Mouse (Mus musculus): ENCODE results near the gene Abl1. TPM values are rescaled to one million over a fixed set of nuclear protein-coding genes. Genes with fewer than 3 reads are reported as not detected.
"Not testable (repeated sequence)": the region's sequence is repeated elsewhere in the genome, so short reads cannot be mapped to it uniquely, and the experiment has no call there.

Gene Abl1
- total and polyA plus RNA-seq, 3 experiments: 27.5 to 31.8 (median 29.4) TPM

DNA sequence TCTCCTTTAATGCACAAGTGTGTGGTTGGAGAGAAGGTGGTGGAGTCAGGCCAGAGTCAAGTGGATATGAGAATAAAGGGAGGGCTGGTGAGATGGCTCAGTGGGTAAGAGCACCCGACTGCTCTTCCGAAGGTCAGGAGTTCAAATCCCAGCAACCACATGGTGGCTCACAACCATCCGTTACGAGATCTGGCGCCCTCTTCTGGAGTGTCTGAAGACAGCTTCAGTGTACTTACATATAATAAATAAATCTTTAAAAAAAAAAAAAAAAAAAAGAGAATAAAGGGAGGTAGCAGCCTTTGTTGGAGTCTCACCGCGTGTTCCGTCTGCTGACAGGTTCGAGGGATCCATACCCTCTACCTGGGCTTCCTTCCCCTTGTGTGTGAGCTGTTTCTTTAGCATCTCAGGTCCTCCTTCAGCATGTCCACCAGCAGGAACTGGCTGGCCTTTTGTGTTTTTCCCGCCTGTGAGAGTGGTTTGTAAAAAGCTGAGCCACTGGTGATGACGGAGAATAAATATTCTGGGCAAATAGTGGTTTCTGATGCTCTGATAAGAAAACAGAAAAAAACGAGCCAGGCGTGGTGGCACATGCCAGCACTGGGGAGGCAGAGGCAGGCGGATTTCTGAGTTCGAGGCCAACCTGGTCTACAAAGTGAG, 7.0 kb upstream of the Abl1 start:
- WGBS: 90% methylated on average over 15 of the region's 15 CpGs
- H3K4me3 ChIP-seq; H3K36me3 ChIP-seq (ENCODE audit: control insufficient read depth, insufficient read depth, low read length); intact Hi-C loops (cut with DNase I); H3K27me3 ChIP-seq (ENCODE audit: control insufficient read depth, insufficient read depth, low read length); DNase-seq; H3K4me1 ChIP-seq (ENCODE audit: control insufficient read depth, insufficient read depth, low read length); H3K79me2 ChIP-seq (replicated peaks; ENCODE audit: control insufficient read depth, insufficient read depth, low read length); H3K9ac ChIP-seq (ENCODE audit: low read depth, low read length); H3K27ac ChIP-seq: not testable (repeated sequence)
- peak; percentile 54 for TF ChIP-seq CTCF (IDR thresholded peaks at IDR 0.05)

- 85% methylated on average over 6 of the region's 6 CpGs for WGBS
- Histone ChIP-seq H3K4me1 (ENCODE audit: control insufficient read depth, insufficient read depth, low read length) (no peaks in the 10 kb centered on the region), H3K79me2 (replicated peaks; ENCODE audit: control insufficient read depth, insufficient read depth, low read length) (no peaks in the 10 kb centered on the region), H3K27ac (no peak overlapping the region), H3K36me3 (ENCODE audit: control insufficient read depth, insufficient read depth, low read length) (no peaks in the 10 kb centered on the region), H3K4me3 (no peak overlapping the region), H3K9ac (ENCODE audit: low read depth, low read length) (no peak overlapping the region), H3K27me3 (ENCODE audit: control insufficient read depth, insufficient read depth, low read length) (no peaks in the 10 kb centered on the region)
- no peak for DNase-seq
- no peak for TF ChIP-seq EP300 (IDR thresholded peaks at IDR 0.05; ENCODE audit: insufficient read depth, low read depth, low read length)
- no peak for TF ChIP-seq POLR2A (IDR thresholded peaks at IDR 0.05; ENCODE audit: insufficient read depth, low read depth, low read length)
- no peak for TF ChIP-seq CTCF (IDR thresholded peaks at IDR 0.05)
- intact Hi-C loops (cut with DNase I): no loop called here
These were observed 6.4 kb upstream of the Abl1 start for GRCm38 (mm10) chr2:31681731-31682235.

- Histone ChIP-seq H3K4me1 (ENCODE audit: control insufficient read depth, insufficient read depth, low read length) (no peaks in the 10 kb centered on the region), H3K27me3 (ENCODE audit: control insufficient read depth, insufficient read depth, low read length) (no peaks in the 10 kb centered on the region), H3K27ac (no peak overlapping the region), H3K4me3 (no peak overlapping the region), H3K79me2 (replicated peaks; ENCODE audit: control insufficient read depth, insufficient read depth, low read length) (no peaks in the 10 kb centered on the region), H3K36me3 (ENCODE audit: control insufficient read depth, insufficient read depth, low read length) (no peaks in the 10 kb centered on the region), H3K9ac (ENCODE audit: low read depth, low read length) (no peak overlapping the region)
- peak; percentile 49 to 65 for DNase-seq
- 28% methylated on average over 2 of the region's 2 CpGs for WGBS
- TF ChIP-seq POLR2A (IDR thresholded peaks at IDR 0.05; ENCODE audit: insufficient read depth, low read depth, low read length): no peak
- TF ChIP-seq CTCF (IDR thresholded peaks at IDR 0.05): peak; percentile 91
- TF ChIP-seq EP300 (IDR thresholded peaks at IDR 0.05; ENCODE audit: insufficient read depth, low read depth, low read length): 0 out of 2 replicates have a peak, but pooled peaks have one; percentile 44
- intact Hi-C loops (cut with DNase I): loop anchor here (1.0 kb wide), 2 partner anchors 102 to 233 kb away; no protein-coding TSS in a partner anchor
These were observed 4.5 kb upstream of the Abl1 start for GRCm38 (mm10) chr2:31683666-31684065.

- Histone ChIP-seq H3K4me1 (ENCODE audit: control insufficient read depth, insufficient read depth, low read length) (peaks cover 6% of the 10 kb centered on the region), H3K27ac (peak overlapping the region; percentile 94), H3K79me2 (replicated peaks; ENCODE audit: control insufficient read depth, insufficient read depth, low read length) (no peaks in the 10 kb centered on the region), H3K9ac (ENCODE audit: low read depth, low read length) (peak overlapping the region; percentile 85), H3K36me3 (ENCODE audit: control insufficient read depth, insufficient read depth, low read length) (peaks cover 9% of the 10 kb centered on the region), H3K4me3 (peak overlapping the region; percentile 100), H3K27me3 (ENCODE audit: control insufficient read depth, insufficient read depth, low read length) (no peaks in the 10 kb centered on the region)
- intact Hi-C loops (cut with DNase I): loop anchor here (2.0 kb wide), 2 partner anchors 72 to 160 kb away; no protein-coding TSS in a partner anchor
- TF ChIP-seq CTCF (IDR thresholded peaks at IDR 0.05) (no peak), EP300 (IDR thresholded peaks at IDR 0.05; ENCODE audit: insufficient read depth, low read depth, low read length) (no peak), POLR2A (IDR thresholded peaks at IDR 0.05; ENCODE audit: insufficient read depth, low read depth, low read length) (no peak)
- WGBS: under 1% methylated on average over 12 of the region's 12 CpGs
- peak in 1 of 2 experiments; percentile 27 for DNase-seq
These were observed 869 bp downstream of the Abl1 start for GRCm38 (mm10) chr2:31689045-31689444.

DNA sequence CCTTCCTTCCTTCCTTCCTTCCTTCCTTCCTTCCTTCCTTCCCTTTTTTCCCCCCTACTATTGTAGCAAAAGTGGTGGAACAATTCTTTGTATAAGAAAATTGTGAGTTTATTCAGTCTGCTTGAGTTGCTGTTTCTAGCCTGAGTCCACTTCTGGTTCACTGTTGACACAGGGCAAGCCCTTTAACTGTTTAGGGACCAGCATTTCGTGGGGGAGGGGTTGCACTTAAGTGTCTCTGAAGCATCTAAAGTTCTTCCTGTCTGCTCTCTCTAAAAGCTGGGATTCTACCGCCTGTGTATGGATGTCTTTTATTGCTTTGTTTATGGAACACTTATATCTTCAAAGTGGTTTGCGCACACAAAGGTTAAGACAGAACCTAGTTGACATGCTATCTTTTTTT, 1.9 kb downstream of the Abl1 start:
- intact Hi-C loops (cut with DNase I): loop anchor here (5.0 kb wide), 1 partner anchor 37 kb away; no protein-coding TSS in a partner anchor
- no peak for DNase-seq
- H3K36me3 ChIP-seq (ENCODE audit: control insufficient read depth, insufficient read depth, low read length): peaks cover 9% of the 10 kb centered on the region
- H3K79me2 ChIP-seq (replicated peaks; ENCODE audit: control insufficient read depth, insufficient read depth, low read length): peaks cover 2% of the 10 kb centered on the region; the same call in 1 of the 2 replicates
- TF ChIP-seq CTCF (IDR thresholded peaks at IDR 0.05) (no peak), EP300 (IDR thresholded peaks at IDR 0.05; ENCODE audit: insufficient read depth, low read depth, low read length) (no peak), POLR2A (IDR thresholded peaks at IDR 0.05; ENCODE audit: insufficient read depth, low read depth, low read length) (no peak)
- H3K27ac ChIP-seq: no peak overlapping the region
- H3K4me1 ChIP-seq (ENCODE audit: control insufficient read depth, insufficient read depth, low read length): peaks cover 6% of the 10 kb centered on the region
- H3K9ac ChIP-seq (ENCODE audit: low read depth, low read length): no peak overlapping the region
- H3K4me3 ChIP-seq: peak overlapping the region; percentile 100
- no peaks in the 10 kb centered on the region for H3K27me3 ChIP-seq (ENCODE audit: control insufficient read depth, insufficient read depth, low read length)
- WGBS: 41% methylated on average over 3 of the region's 3 CpGs

DNA sequence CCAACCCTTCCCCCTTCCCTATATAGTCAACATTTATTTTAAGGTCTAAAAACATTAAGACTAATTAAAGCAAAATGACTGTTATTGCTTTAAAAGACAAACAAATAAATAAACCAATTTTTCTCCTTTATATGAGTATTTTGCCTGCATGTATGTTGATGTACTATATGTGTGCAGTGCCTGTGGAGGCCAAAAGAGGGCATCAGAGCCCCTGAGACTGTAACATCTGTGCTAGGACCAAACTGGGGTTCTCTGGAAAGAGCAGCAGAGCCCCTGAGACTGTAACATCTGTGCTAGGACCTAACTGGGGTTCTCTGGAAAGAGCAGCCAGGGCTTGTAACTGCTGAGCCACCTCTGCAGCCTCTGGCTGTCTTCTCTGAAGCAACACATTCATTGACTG, 10.0 kb downstream of the Abl1 start:
- no peak for DNase-seq
- H3K9ac ChIP-seq (ENCODE audit: low read depth, low read length): no peak overlapping the region
- no peaks in the 10 kb centered on the region for H3K36me3 ChIP-seq (ENCODE audit: control insufficient read depth, insufficient read depth, low read length)
- intact Hi-C loops (cut with DNase I): no loop called here
- H3K27ac ChIP-seq: no peak overlapping the region
- no peaks in the 10 kb centered on the region for H3K27me3 ChIP-seq (ENCODE audit: control insufficient read depth, insufficient read depth, low read length)
- H3K79me2 ChIP-seq (replicated peaks; ENCODE audit: control insufficient read depth, insufficient read depth, low read length): peaks cover 2% of the 10 kb centered on the region; the same call in 1 of the 2 replicates
- H3K4me3 ChIP-seq: no peak overlapping the region
- TF ChIP-seq CTCF (IDR thresholded peaks at IDR 0.05) (peak; percentile 56), EP300 (IDR thresholded peaks at IDR 0.05; ENCODE audit: insufficient read depth, low read depth, low read length) (no peak), POLR2A (IDR thresholded peaks at IDR 0.05; ENCODE audit: insufficient read depth, low read depth, low read length) (no peak)
- peaks cover 2% of the 10 kb centered on the region; the same call in 1 of the 2 replicates for H3K4me1 ChIP-seq (ENCODE audit: control insufficient read depth, insufficient read depth, low read length)
